Mouse (Mus musculus) cerebellum, postnatal 25 days (tissue): Measurements from ENCODE around the gene Slbp.

ENCODE experiments used
- DNase-seq, 2 experiments: peaks; one replicate each; pipeline ENCODE4 v3.0.0; 2021; ENCODE audit warnings: mixed read lengths in 2 of 2

Gene Slbp

DNA sequence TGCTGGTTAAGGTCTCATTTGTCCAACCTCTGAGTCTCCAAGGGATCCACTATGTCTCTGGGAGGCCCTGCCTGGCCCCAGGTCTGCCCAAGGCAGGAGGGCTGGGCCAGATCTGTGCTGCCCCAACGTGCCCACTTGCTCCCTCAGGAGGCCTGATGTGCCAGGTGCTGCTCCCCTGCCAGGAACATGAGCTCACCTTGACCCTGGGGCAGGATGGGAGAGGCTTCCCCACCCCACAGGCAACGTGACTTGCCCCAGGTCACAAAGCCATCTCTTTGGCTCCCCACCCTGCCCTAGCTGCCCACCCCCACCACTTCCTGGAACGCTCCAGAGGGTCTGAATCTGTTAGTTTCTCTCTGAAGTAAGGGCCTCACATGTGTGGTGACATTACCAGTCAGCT is 28.7 kb upstream of the Slbp start:
- no peak for DNase-seq

DNA sequence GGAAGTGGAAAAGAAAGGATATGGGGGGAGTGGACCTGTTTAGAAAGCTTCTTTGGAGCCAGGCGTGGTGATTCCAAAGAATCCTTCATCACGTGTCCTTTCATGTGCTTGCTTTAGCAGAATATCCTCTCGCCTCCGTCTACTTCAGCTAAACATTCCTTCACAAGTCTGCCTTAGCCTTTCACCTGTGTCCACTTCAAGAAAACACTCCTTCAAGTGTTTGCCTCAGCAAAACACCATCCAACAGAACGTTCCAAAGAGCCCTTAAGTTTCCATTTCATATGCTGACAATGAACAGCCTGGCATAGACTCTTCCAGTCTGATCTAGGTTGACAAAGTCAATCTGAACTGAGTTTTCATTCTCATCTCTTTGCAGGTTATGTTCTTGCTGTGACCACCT is 25.9 kb upstream of the Slbp start:
- DNase-seq, result no peak

DNA sequence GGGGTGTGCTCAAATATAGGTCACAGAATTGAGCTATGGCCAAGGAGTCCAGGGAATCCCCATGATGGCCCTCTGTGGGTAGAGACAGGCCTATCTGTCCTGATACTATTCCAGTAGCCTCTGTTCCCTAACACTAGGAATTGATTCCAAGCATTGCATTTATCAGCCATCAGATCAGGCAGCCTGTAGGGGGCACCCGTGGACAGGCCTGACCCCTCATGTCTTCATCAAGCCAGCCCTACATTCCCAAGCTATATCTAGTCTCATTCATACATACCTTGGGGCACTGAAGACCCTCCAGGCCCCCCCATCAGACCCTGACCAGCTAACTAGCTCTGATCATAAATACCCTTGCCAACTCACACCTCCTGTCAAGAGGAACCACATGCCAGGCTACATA is 23.6 kb upstream of the Slbp start:
- DNase-seq, result peak; percentile 46 to 72

DNA sequence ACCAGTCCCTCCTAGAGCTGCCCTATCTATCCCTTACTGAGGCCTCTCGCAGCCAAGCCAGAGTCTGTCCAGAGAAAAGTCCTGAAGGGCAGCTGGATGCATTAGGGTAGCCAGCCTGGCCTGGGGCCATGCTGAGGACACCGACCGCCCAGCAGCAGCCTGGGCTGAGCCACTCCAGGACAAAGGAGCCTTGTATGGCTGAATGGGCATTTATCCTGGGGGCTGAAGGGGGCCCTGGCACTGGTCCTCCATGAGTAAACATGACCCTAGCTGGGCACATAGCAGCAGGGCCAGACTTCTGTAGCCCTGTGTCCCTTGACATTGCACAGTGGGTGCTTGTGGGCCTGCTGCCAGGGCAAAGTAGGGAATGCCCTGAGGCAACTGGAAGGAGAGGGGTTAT is 22.1 kb upstream of the Slbp start:
- peak in 1 of 2 experiments; percentile 44 for DNase-seq

DNA sequence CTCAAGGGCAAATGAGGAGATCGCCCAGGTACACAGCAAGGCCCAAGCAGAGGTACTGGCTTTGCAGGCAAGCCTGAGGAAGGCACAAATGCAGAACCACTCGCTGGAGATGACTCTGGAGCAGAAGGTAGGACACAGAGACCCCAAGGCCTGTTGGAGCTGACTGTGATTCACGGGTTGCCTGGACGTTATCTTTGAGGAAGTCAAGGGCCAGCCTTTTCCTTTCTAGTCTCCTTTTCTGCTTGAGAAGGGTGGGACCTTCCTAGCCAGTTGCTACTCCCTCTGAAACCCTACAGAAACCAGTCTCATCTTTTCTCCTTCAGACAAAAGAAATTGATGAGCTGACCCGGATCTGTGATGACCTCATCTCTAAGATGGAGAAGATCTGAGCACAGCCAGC is 19.3 kb upstream of the Slbp start:
- DNase-seq, result no peak

DNA sequence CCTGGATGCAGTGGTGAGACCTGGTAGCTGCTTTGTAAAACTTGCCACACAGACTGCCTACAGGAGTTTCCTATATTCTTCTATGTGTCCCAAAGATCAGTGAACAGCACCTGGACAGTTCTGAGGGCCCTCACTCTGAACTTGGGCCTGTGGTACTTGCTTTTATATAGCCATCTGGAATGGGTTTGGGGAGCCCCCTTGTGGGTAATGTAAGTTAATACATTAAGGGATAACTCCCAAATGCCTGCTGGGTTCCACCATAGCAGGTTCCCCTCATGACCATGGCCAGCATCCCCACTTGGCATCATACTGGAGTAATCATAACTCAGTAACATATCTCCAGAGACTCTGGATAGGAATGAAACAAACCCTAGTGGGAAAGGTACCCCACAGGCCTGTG is 15.8 kb upstream of the Slbp start:
- peak in 1 of 2 experiments; percentile 24 for DNase-seq

DNA sequence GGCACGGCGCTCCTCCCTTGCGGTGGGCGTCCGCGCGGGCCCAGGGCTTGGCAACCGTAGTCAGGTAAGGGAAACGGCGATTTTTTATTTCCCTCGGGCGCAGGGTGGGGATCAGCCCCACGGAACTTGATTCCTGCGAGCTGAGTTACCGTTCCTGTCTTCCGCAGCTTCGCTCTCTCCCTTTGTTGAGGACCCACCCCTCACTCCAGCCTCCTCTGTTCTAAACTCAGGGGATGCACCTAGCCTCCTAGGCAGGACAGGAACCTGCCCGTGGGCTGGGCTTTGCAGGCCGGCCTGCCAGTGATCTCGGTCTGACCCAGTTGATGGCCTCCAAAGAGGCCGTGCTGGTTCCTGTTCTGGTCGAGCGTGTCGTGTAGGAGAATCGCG is 6.3 kb upstream of the Slbp start:
- DNase-seq, result no peak

DNA sequence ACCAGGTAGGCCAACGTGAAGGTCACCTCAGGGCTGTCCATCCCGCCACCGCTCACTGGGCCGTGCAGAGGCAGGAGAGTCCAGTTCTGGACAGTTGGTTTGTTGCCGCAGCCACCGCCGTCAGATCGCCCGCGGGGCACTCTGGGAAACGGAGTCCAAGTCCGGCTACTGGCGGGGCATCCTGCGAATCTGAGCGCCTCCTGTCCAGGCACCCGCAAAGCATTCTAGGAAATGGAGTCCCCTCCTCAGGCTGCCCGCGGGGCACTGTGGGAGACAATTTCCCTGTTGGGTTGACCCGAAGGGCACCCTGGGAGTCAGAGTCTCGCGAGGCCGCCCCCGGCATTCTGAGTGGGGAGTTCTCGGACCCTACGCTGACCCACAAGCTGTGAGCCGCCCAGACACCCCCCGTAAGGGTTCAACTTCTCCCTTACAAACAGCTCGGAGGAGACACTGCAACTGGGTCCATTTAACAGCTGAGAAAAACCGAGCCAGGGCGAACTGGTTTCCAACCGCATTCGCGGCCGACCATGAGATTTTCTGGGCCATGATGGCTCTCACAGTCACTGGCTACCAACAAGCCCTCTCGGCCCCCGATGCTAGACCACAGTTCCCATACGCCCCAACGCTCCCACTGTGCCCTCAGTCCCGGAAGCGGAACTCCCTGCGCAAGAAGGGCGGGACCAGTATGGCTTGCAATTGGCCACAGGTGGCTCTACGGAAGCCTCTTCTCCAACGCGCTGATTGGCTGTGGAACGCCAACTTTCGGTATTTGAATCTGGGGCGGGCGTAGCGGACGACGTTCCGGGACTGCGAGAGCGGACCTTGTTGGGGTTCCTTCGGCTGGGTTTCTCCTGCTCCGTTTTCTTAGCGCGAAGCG is 5.7 kb upstream of the Slbp start, which contains the start of the genes Tacc3 and Tmem129:
TSS of gene Tacc3 (plus strand) at position 342 of the 877 bp plus-strand sequence.
TSS of gene Tmem129 (minus strand) at position 630 of the 877 bp plus-strand sequence.
- DNase-seq, result peak; percentile 98 to 99

DNA sequence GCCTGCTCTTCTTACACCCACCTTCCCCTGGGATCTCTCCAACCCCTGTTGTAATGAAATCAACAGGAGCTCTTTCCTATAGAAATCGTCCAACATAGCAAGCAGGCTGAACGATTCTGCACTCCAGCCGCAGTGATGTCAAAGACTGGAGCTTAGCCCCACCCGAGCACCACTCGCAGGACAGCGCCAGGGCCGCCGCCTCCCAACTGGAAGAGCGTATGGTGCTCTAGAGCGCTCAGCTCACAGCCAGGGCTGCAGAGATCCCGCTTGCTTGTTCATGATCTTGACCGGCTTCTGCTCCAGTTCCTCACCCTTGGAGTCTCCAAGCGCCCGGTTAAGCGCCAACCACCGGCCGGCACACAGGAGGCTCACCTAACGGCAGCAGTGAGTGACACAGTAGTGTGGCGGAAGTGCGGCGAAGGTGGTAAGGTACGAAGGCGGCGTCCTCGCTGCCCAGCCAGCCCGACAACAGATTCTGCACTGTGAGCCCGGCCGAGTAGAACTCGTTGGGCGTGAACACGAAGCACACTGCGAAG is 4.9 kb upstream of the Slbp start:
- DNase-seq, result no peak

DNA sequence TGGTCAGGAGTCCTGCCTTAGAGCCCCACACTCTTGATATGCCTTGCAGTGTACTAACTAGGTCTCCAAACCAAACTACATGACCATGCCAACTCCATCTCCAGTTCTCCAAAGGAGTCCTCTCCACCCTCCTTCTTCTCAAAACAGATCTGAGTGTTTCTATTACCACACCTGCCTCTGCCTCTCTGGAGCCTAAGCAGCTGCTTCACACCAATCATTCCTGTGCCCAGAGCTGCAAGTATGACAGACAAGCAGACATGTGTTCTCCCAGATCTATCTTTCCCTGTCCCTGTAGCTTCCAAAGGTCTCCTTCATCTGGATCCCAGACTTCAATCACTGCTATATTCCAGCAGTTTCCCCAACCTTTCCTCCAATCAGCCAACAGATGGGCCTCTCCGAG is 4.4 kb upstream of the Slbp start:
- DNase-seq, result no peak

DNA sequence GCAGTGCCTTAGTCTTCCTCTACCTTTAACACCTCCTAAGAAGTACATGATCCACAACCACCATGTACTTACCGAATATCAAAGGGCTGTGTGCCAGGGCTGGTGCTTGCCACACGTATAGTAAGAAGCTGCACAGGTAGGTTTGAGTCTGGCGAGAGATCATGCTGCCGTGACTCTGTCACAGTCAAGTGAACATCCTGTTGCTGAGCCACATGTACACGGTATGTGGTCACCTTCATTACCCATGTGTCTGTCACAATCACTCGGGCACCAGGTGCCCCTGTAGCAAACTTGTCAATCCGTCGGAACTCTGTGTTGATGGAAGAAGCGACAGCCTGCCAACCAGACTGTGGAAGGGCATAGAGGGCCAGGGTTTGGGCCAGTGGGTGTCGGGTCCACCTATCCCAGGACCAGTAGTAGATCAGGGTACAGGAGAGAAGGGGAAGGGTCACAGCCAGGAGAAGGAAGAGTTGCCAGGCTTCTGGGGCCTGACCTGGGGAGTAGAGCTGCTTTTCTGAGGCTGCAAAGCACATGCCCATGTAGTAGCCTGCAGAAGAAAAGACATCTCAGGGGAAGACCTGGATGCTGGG is 3.0 kb upstream of the Slbp start:
- DNase-seq, result peak in 1 of 2 experiments; percentile 17

DNA sequence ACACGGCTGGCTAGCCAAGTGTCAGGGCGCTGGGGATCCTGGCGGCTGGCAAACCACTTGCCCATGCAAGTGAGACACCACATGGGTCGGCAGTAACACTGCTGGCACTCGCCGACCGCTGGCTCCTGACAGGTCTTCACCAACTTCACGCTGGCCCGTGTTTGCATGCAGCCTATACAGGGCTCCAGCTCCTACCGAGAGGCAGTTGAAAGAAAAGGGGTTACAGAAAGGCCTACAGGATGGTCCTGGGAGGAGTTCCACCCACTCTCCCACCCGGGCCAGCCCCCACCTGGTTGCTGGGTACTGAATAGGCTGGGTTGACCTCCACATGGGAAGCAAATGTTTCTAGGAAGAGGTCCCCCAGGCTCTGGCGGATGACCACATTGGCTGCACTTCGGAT is 2.0 kb upstream of the Slbp start:
- DNase-seq, result peak in 1 of 2 experiments; percentile 27

DNA sequence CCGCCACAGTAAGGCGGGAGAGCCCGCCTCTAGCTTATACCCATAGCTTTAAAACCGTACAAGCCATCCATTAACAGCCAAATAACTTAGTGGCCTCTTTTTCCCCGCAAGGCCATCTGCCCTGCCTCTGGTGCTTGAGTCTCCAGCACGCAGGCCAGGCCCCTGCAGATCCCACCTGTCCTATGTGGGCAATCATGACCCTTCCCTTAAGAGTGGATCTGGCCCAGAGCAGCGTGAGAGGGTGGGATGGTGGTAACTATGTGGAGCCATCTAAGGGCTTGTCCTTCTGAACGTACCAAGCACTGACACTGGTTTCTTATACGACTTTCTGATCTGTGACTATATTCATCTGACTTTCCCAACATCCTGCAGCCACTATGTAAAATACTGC is 404 bp upstream of the Slbp start:
- DNase-seq, result no peak

DNA sequence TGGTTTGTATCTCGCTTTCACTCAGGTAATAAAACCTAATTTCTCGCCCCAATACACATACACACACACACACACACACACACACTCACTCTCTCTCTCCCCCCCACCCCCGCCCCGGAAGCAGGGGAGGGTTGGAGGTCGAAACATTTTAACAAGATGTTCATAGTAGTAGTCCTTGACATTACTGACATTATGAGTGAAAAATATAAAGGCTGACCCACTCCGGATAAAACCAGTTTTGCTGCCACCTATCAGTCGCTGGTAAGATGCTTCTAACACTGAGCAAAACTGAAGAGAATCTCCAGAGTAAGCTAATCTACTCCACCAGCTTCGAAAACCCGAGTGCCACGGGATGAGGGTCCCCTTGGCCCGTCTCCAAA is 843 bp downstream of the Slbp start:
- no peak for DNase-seq

DNA sequence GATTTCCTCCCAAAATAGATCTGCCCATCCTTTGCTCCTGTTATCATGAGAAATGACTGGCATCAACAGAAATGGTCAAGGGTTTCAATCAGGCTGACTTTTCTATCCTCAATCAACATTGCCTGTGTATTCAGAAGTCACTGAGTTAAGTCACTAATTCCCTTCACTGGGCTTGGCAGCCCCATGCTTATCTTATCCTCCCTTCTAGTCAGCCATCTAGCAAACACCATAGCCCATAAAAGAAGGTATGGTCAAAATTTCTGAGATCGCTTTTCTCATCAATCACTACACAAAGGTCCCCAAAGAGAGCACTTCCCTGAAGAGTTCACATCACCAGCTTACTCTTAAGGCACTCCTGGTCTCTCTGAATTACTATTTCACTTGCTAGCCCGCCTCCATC is 1.4 kb downstream of the Slbp start:
- DNase-seq, result no peak

DNA sequence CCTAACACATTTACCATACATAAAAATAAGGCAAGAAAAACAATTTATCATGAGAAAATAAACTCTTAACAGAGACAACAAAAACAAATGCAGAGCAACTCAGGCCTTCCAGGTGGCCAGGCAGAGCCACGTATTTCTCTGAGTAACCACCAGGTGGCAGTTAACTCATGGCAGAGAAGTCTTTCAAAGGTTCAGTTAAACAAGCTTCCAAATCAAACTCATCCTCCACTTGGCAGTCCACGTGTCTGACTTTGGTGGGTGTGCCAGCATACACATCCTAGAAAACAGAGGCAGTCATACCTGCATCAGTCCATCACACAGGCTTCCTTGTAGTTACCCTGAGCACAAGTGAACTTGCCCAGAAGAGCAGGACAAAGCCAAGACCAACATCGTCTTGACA is 11.7 kb downstream of the Slbp start:
- DNase-seq, result peak; percentile 45 to 67

DNA sequence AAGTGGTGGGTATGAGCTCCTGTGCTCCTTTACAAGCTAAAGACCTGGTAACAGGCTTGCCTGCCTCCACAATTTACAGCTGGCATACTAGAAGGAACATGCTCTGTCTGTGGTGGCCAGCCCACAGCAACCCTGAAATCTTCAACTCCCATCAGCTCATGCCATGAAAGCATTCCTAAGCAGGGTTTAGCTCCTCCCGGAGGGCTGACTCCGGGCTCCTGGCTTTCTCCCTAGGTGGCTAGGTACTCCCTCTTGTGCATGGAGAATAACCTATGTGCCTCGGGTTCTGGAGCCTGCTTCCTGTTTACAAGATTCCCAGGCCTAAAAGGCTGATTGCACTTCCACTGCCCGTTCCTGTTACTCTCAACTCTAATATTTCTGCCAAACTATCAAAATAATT is 13.5 kb downstream of the Slbp start:
- no peak for DNase-seq

DNA sequence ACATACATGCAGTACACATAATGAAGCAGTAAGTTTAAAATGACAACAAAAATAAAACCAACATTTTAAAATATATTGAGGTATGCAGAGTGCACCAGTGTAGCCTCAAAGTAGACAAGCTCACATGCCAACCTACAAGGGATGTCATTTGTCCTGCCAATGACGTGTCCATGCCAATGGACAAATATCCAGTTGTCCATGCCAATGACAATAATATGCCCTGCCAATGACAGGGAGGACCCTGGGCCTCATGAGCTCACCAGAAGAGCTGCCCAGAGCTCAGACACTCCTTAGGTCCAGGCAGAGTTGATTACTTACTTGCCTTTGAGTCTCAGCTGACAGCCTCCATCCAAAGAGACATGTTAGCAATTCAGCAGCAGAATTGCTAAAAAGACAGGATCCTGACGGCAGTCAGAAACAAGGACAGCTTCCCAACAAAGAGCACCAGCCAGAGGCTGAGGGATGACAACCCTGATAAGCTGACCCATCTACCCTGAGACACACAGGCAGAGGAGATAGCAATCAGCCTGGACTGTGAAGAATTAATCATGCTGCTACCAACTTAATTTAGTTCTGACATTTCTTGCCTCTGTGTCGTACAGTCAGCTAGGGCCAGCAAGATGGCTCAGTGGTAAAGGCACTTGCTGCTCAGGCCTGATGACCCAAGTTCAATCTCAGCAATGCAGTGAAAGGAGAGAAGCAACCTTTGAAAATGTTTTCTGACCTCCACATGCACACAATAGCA is 14.6 kb downstream of the Slbp start:
- DNase-seq, result no peak

DNA sequence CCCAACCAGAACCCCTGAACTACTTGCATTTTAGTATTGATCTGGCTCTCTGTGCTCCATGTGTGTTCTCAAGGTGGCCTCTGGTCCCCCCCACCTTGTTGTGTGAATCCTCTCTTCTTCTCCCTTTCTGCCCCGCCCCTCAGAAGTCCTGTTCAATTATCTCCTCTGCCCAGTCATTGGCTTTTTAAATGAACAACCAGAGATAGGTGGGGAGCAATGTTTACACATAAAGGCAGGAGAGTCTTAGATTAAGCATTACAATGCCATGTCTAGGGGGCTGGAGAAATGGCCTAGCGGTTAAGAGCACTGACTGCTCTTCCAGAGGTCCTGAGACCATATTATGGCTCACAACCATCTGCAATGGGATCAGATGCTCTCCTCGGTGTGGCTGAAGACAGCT is 17.0 kb downstream of the Slbp start:
- no peak for DNase-seq

DNA sequence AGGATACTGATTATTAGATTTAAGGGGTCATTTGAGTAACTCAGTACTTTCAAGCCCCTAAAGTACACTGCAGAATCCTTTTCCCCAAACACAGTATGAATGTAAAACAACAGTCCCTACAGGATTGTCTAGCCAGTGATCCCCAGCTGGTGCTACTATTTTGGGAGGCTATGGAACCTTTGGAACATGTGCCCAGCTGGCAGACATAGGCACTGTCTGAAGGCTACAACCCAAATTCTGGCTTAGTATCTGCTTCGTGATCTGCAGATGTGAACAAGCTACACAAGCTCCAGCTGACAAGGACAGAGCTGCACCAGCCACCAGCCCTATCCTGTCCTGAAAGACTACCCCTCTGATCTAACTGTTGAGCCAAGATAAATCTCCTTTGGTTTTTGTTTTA is 19.8 kb downstream of the Slbp start:
- no peak for DNase-seq

DNA sequence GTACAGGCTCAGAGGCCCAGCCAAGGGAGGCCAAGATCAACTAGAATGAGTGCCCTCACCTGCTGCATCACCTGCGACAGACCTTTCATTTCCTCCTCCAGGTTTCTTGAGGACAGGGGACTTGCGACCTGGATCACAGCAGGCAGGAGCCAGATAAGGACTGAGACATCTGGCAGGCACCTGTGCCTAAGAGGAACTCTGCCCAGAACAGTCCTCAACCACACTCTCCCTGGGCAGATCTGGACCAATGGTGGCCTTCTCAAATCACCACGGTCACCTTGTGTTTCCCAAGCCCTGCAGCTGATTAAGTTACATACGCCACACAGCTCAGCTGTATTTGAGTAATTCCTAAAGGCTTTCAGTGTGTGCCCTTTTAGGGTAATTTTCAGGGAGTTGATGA is 21.8 kb downstream of the Slbp start:
- DNase-seq, result peak; percentile 16 to 25

DNA sequence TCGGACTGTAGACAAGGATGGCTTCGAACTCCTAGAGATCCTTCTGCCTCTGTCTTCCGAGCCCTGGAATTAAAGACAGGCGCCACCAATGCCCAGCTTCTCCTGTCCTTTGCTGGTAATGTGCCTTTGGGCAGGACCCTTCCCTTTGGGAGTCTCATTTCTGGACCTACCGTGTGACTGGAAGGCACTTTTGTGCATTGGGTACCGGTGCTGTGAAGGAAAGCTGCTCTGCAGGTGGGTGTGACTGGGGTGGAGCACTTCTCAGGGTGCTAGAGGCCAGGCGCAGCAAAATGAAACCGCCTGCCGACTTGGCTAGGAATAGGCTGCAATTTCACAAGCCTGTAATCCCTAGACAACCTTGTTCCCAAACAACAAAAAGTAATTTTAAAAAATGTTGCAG is 22.3 kb downstream of the Slbp start:
- peak in 1 of 2 experiments; percentile 44 for DNase-seq

DNA sequence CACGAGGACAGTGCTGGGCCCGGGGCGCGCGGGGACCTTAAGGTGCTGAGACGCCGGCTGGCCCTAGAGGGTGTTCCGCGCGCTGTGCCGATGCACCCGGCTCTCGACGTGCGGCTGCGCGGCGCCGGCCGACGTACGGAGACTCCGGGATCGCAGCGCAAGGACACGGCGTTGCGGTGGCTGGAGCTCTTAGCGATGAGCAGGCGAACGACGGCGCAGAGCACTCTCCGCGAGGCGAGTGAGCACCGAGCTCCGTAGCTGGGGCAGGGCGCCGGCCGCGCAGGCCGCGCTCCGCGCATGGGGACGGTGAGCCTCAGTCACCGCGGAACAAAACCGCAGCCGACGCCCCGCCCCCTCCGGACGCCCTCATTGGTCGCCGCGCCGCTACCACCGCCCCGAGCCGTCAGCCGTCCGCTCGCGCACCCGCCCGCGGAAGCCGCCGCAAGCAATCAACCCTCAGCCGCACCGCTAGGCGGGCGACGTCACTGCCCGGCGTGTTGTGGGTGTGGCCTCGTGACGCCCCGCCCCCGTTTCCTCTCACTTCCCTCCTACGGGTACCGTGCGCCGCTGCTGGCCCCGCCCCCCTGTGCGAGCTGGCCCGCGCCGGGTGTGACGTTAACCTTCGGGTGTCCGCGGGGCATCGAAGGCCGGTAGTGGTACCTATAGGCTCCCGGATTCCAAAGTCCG is 22.9 kb downstream of the Slbp start, which contains the start of the genes Fam53a and Gm9903:
TSS of gene Fam53a (minus strand) at position 335 of the 687 bp plus-strand sequence.
TSS of gene Gm9903 (plus strand) at position 625 of the 687 bp plus-strand sequence.
- peak; percentile 100 for DNase-seq
